Mouse (Mus musculus) cerebellum, postnatal 25 days (tissue): ENCODE results near the gene Camkk1.

Experiments used
- DNase-seq, 2 experiments: peaks; one replicate each; pipeline ENCODE4 v3.0.0; 2021; ENCODE audit warnings: mixed read lengths in 2 of 2

Gene Camkk1

DNA sequence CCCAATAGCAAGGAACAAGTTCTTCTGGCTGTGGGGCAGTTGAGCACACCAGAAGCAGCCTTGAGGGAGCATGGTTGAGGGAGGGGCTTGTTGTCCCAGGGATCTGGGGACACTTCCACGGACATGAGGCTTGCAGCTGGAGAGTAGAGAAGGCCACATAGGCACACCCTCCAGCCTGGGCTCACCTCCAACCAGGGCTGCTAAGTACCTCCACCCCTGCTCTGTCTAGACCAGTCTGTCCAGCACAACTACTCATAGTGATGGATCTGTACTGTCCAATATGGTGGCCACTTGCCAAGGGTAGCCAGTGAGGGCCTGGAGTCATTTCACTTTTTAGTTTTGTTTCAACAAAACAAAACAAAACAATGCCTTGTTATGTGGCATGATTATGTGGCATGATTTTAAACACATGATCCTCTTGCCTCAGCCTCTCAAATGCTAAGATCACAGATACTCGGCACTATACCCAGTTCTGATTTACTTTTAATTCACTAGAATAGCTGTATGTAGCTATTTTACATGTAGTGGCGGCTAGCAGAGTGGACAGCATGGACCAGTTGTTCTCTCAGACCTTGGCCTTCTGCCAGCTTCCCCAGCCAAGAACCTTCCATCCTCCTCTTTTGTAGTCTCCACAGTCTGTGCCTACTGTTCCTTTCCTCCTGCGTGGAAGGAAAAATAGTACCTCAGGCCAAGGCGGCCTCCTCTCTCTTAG, 3.3 kb upstream of the Camkk1 start:
- DNase-seq = peak; percentile 80 to 85

DNA sequence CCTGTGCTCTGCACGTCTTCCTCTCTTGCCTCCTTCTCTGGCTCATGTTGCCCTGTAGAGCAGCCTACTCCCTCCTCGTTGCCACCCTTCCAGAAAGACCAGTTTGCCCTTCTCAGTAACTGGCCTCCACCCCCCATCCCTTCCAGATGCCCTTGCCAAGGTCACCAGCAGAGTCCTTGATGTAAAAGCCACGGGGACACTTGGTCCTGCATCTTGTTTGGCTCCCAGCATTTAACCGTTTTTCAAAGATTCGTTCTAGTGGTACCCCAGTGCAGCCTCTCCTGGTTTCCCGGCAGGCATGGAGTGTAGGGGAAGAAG, 2.7 kb upstream of the Camkk1 start:
- DNase-seq = no peak

DNA sequence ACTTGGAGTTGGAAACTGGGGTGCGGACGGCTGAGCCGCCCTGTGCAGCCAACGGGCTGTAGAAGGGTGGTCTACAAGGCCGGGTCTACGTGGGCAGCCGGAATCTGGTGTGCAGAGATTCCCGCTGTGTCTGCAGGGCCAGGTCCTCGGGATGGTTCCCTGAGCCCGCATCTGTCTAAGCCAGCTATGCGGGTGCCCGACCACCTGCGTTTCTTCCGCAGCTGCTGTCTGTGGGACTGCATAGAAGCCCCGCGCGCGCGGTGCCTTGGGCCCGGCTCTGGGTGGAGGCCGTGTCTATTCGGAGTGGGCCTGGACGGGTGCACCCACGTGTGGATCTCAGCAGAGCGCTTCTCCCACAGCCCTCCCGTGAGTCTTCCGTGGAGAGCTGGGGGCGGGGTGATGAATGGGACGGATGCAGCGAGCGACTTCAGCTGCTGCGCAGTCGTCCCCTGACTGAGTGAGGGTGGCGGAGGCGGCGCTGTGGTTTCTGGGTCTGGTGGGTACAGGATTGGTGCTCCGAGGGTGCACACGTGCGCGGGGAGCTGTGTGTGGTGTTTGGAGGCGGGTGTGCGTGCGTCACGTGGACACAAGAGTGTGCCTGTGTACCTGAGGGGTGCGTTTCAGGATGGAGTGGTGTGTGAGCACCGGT, 463 bp downstream of the Camkk1 start:
- peak; percentile 67 to 78 for DNase-seq

GRCm38 (mm10) chr11:73020953-73021800, 2.4 kb downstream of the Camkk1 start:
- DNase-seq = peak; percentile 26 to 27

- DNase-seq = peak; percentile 80 to 84
Measured at GRCm38 (mm10) chr11:73023099-73023498, 4.3 kb downstream of the Camkk1 start.

GRCm38 (mm10) chr11:73023827-73024226, 5.0 kb downstream of the Camkk1 start:
- DNase-seq = no peak

GRCm38 (mm10) chr11:73024236-73024904, 5.6 kb downstream of the Camkk1 start:
- no peak for DNase-seq

- no peak for DNase-seq
Measured at GRCm38 (mm10) chr11:73026961-73027360, 8.2 kb downstream of the Camkk1 start.

- peak; percentile 86 to 91 for DNase-seq
Measured at GRCm38 (mm10) chr11:73030821-73031498, 12.2 kb downstream of the Camkk1 start.

- no peak for DNase-seq
Measured at GRCm38 (mm10) chr11:73031536-73031935, 12.7 kb downstream of the Camkk1 start.

- DNase-seq = no peak
Measured at GRCm38 (mm10) chr11:73036077-73036476, 17.3 kb downstream of the Camkk1 start.

DNA sequence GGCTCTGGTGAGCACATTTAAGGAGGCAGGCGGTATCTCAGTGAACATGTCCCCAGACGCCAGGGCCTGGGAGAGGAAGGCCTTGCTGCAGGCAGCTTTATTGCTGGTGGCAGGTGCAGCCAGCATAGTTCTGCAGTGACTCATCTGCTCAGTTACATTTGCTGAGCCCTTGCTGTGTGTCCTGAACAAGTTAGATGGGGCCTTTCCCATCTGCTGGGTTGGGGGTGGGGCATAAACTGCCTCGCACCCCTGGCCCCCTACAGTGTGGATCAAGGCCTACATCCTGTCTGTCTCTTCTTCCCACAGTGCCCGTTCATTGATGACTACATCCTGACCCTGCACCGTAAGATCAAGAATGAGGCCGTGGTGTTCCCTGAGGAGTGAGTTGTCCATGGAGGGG, 18.1 kb downstream of the Camkk1 start:
- no peak for DNase-seq

GRCm38 (mm10) chr11:73037691-73038090, 18.9 kb downstream of the Camkk1 start:
- DNase-seq = no peak

- DNase-seq = peak; percentile 49 to 70
Measured at GRCm38 (mm10) chr11:73039102-73039799, 20.4 kb downstream of the Camkk1 start.

GRCm38 (mm10) chr11:73044229-73044755, 25.5 kb downstream of the Camkk1 start:
- DNase-seq = no peak

DNA sequence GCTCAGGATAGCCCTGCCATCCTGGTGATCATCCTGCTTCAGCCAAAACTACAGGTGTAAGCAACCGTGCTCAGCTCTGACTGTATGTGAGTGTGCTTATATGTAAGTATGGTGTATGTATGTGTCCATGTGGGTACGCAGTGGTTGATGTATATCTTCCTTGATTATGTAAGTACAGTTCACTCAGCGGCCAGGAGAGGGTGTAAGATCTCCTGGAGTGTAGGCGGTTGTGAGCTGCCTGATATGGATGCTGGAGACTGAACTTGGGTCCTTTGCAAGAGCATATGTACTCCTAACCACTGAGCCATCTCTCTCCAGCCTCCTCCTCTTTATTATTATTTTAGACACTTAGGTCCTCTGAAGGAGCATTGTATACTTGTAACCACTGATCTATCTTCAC, 26.0 kb downstream of the Camkk1 start:
- DNase-seq = no peak

- DNase-seq = peak; percentile 94 to 98
Measured at GRCm38 (mm10) chr11:73047542-73047996, 28.8 kb downstream of the Camkk1 start, which contains the start of gene Ncbp3. Ncbp3 (plus strand) TSS chr11:73047783.

- no peak for DNase-seq
Measured at GRCm38 (mm10) chr11:73048030-73048876, 29.4 kb downstream of the Camkk1 start.

- peak; percentile 80 to 90 for DNase-seq
Measured at GRCm38 (mm10) chr11:73049335-73049734, 30.5 kb downstream of the Camkk1 start.

- no peak for DNase-seq
Measured at GRCm38 (mm10) chr11:73052795-73053194, 34.0 kb downstream of the Camkk1 start.
